Mouse (Mus musculus): ENCODE results near the gene Zfp687.
"Not testable (repeated sequence)": the region's sequence is repeated elsewhere in the genome, so short reads cannot be mapped to it uniquely, and the experiment has no call there.

Zfp687 gene

GRCm38 (mm10) chr3:95015337-95015872, at the start of gene Zfp687:
TSS of gene Zfp687 (minus strand) at chr3:95015448.
- DNase-seq = peak; percentile 99 to 100

GRCm38 (mm10) chr3:95063741-95064140, 48.5 kb upstream of the Zfp687 start:
- DNase-seq = no peak

- DNase-seq = no peak
Observed at GRCm38 (mm10) chr3:95058078-95058477, 42.8 kb upstream of the Zfp687 start.

- no peak for DNase-seq
Observed at GRCm38 (mm10) chr3:95056275-95056674, 41.0 kb upstream of the Zfp687 start.

- DNase-seq = peak; percentile 28 to 58
Observed at GRCm38 (mm10) chr3:95054481-95055260, 39.4 kb upstream of the Zfp687 start.

- peak in 1 of 2 experiments; percentile 45 for DNase-seq
Observed at GRCm38 (mm10) chr3:95053701-95054100, 38.5 kb upstream of the Zfp687 start.

- peak in 1 of 2 experiments; percentile 75 for DNase-seq
Observed at GRCm38 (mm10) chr3:95052959-95053358, 37.7 kb upstream of the Zfp687 start.

GRCm38 (mm10) chr3:95047914-95048313, 32.7 kb upstream of the Zfp687 start:
- DNase-seq = no peak

- DNase-seq = no peak
Observed at GRCm38 (mm10) chr3:95046462-95047057, 31.3 kb upstream of the Zfp687 start.

- DNase-seq = no peak
Observed at GRCm38 (mm10) chr3:95043251-95043650, 28.0 kb upstream of the Zfp687 start.

GRCm38 (mm10) chr3:95042838-95043229, 27.6 kb upstream of the Zfp687 start:
- no peak for DNase-seq

- peak; percentile 98 to 99 for DNase-seq
Observed at GRCm38 (mm10) chr3:95042166-95042837, 27.1 kb upstream of the Zfp687 start, which contains the start of gene Psmd4. TSS of gene Psmd4 (minus strand) at chr3:95042614.

GRCm38 (mm10) chr3:95041625-95042024, 26.4 kb upstream of the Zfp687 start:
- no peak for DNase-seq

- DNase-seq = no peak
Observed at GRCm38 (mm10) chr3:95029953-95030352, 14.7 kb upstream of the Zfp687 start.

GRCm38 (mm10) chr3:95029291-95029827, 14.1 kb upstream of the Zfp687 start:
- DNase-seq = not testable (repeated sequence)

- no peak for DNase-seq
Observed at GRCm38 (mm10) chr3:95028603-95029002, 13.4 kb upstream of the Zfp687 start.

GRCm38 (mm10) chr3:95027701-95028100, 12.5 kb upstream of the Zfp687 start:
- no peak for DNase-seq

GRCm38 (mm10) chr3:95027057-95027645, 11.9 kb upstream of the Zfp687 start:
- DNase-seq = no peak

GRCm38 (mm10) chr3:95025202-95025601, 10.0 kb upstream of the Zfp687 start:
- DNase-seq = no peak

GRCm38 (mm10) chr3:95024551-95024950, 9.3 kb upstream of the Zfp687 start:
- DNase-seq = no peak

GRCm38 (mm10) chr3:95020956-95021355, 5.7 kb upstream of the Zfp687 start:
- not testable (repeated sequence) for DNase-seq

GRCm38 (mm10) chr3:95018741-95019140, 3.5 kb upstream of the Zfp687 start:
- DNase-seq = no peak
